Mouse (Mus musculus): ENCODE results near the gene Cbln1. TPM values are rescaled to one million over a fixed set of nuclear protein-coding genes. Genes with fewer than 3 reads are reported as not detected.

Cbln1 gene
- total RNA-seq, 1 experiment from 2014 or later: 0.52 TPM

DNA sequence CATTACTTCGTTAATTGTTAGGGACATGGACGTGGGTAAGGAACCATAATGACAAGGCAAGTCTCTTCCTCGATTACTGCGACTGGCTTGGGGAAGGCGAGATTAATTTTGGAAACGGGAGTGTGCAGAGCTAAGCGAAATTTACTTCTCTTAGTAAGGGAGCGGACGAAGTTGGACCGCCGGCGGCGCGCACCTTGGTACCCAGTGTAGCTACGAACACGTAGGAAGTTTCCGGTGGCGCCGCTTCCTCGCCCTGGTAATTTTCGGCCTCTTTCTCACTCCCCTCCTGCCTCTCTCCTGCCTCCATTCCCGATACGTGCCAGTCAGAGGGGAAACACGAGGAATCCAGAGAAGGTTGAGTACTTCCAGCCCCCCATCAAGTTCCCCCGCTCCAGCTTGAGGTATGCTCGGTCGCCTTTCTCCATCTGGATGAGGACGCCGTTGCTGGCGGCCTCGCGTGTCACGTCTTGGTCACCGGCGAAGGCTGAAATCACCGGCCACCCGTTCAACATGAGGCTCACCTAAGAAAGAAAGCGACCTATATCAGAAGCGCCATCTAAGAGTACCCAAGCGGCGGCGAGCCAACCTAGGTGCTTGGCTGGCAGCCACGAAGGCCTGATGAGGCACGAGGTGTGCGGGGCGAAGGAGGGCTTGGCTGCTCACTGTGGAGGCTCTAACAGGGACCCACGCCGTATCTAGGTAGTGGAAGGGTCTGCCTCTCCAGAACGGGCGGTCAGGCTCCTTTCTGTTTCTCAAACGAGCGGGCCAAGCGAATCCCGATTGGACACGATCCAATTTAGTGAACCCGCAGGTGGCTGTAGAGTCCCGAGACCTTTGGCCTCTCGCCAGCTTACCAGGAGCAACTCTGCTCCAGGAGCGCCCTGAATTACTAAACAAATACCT is 2.2 kb downstream of the Cbln1 start:
- no peak for DNase-seq

DNA sequence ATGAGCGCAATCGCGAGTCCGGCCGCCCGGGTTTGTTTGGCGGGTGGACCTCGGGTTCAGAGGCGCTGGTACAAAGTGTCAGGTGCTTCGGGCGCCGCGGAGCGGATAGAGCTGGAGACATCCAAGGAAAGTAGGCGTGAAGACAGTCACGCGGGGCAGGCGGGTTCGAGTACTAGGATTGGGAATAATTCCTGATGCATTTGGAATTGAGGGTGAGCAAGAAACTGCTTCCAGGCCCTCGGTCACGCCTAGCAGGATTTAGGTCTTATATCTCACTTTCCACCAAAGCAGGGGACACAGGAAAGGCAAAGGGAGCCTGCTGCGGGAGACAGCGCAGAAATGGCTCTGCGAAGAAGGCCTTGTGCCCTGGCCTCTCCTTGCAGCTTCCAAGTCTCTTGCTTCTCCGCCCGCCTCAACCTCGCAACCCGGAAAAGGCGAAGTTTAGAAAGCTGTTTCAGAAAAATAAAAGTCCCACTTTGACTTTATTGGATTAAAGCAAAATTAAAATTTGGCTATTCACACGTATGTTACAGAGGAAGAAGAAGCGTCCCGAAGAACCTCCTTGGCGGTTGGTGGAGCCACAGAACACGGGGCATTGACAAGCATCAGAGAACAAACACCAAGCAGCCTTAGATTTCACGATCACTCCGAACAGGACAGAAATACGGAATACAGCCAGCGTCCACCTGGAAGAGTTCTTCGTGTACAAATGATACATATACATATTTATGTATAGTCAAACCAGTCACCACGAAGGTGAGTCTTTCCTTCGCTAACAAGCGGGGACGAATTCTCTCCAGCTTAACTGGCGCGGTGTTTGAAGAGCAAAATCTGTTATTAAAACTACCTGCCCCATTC is 3.2 kb downstream of the Cbln1 start:
- DNase-seq: no peak

DNA sequence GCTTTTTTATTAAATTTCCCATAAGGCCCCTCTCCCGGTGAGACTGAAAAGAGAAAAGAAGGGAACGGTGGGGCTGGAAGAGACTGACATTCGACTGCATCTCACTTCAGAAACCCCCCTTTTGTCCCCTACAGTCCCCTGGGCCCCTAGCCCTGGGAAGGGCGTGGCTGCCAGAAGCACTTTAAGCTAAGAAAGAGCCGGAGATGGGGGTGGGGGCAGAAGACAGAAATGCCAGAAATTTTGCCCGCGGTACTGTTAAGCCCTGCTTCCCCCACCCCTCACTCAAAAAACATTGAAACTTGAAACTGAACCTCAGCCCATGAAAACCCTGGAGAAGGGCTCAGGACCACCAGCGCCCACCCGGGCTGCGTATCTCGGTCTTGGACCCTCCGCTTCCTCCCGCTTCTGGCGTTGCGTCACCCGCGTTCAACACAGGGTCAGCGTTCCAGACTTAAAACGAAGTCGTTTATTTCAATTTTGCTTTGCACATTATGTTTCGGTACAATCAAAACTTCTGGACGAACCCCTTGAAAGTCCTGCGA is 3.9 kb downstream of the Cbln1 start:
- DNase-seq: no peak

DNA sequence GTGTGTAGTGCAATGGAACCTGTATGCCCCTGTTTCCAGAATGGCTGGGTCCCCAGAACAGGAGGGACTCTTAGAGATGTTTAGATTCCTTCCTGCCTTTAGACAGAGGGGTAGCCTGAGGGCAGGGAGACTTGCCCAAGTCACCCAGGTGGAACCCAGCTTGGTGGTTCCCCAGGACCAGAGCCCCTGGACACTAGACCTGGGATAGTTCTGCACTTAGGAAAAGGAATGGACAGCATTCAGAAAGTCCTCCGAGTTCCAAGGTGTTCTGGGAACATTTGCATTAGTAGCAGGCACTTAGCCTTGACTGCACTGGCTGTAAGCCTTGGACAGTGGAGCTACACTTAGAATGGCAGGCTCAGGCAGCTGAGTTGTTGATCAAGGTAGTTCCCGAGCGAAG is 4.5 kb downstream of the Cbln1 start:
- DNase-seq: no peak

DNA sequence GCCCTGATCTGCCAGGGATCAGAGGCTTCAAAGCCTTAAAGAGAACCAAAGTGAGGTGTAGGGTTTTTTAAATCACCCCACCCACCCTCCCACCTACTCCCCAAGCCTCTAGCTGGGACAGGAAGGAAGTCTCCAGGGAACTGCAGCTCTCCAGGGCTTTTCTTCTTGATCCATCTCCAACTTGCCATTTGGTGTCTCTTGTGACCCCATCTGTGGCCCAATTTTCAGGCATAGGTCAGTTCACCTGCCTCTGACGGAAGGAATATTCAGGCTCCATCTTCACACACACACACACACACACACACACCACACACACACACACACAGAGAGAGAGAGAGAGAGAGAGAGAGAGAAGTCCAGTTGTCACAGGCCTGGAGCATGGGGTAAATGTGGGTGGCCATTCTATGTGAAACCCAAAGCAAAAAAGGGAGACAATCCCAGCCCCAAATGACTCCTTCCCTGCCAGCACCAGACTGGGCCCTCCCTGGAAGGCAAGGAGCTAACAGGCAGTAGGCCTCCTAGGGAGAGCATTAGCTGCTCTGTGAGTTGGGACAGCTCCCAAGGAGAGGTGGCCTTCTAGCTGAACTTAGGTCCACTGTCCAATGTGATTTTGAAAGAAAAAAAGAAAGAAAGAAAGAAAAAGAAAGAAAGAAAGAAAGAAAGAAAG is 5.3 kb downstream of the Cbln1 start:
- no peak for DNase-seq

DNA sequence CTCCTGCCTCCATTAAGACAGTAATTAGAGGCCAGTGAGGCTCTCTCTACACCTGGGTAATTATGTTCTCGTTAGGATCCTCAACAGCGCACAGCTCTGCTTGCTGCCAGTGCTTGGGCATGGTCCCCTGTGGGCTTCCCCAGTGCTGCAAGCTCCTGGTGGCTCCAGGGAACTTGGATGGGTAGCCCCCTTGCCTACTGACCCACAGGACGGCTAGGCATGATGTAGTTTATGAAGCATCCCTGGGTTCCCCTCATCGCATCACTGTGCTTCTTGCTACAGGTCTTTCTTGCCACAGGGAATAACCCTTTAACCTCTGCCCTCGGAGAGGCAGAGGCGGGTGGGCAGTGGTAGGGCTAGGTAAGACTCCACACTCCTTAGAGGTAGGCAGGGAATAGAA is 6.1 kb downstream of the Cbln1 start:
- no peak for DNase-seq

DNA sequence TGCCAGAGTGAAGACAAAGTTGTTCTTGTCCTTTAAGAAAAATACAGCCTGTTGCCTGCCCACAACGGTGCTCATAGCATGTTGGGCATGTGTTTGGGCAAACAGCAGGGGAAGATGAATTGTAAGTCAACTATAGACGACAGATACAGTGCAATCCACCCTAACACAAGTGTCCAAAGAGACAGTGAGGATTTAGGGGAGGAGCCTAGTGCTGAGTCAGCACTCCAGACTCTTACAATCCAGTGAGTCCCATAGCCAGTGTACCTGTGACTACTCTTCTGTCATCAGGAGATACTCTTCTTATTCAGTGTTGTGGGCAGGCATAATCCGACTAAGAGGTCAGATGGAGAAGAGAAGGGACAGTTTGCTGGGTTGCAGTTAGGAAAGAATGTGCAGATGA is 8.0 kb downstream of the Cbln1 start:
- DNase-seq: no peak

DNA sequence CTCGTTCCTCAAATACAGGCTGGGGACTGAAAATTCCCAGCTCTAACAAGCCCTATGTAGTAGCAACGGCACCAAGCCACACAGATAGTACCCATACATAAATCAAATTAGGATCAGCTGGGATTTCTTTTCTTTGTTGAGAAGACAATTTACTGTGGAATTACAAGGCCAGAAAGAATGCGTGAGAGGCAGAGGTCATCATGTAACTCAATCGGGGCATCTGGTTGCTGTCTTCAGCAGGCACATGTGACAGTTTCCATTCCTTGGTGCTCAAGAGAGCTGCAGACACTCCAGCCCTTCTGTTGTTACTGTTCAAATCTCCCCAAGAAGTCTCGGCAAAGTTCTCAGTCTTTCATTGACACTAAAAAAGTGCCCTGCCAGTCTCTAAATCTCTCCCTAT is 10.6 kb downstream of the Cbln1 start:
- DNase-seq: no peak

DNA sequence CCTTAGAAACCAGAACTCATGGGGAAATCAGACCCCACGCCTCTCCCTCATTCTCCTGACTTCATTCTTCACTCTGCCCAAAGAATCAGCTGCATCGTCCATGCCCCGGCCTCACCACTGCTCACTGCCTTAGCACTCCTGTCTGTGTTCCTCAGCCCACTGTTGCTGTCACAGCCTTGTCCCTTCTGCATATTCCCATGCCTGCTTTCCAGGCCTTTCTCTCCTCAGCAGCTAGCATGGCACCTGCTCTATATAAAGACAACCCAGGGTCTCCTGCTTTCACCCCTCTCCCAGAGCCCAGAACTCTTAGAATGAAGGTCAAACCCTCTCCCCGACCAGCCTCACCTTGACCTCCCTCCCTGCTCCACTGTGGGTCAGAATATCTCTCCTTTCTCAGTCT is 15.5 kb downstream of the Cbln1 start:
- no peak for DNase-seq

DNA sequence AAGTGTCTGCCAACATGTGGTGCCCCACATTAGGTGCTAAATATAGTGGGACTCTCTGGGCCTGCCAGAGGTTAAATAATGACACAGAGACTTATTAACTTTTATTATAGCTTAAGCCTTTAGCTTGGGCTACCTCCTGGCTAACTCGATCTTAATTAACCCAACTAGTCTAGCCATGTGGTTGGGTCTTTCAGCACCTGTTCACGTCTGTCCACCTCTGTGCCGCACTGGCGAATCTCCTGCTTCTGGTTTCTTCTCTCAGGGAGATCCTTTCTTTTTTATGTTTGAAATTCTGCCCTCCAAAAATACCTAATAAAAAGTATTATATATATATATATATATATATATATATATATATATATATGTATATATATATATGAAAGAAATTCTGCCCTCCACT is 19.6 kb downstream of the Cbln1 start:
- DNase-seq: no peak

DNA sequence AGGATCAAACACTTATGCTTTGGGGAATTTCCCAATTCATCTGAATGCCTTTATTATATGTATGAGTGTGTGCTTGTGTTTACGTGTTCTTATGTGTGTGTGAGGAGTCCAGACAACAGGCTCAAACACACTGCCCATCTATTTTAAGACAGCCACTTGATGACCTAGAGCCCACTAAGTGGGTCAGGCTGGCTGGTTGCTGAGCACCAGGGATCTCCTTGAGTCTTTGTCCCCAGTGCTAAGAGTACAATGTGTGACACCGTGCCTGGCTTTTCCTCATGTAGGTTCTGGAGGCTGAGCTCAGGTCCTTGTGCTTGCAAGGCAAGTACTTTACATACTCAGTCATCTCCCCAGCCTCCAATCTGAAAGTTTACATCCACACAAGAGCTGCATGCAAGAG is 20.7 kb downstream of the Cbln1 start:
- no peak for DNase-seq

DNA sequence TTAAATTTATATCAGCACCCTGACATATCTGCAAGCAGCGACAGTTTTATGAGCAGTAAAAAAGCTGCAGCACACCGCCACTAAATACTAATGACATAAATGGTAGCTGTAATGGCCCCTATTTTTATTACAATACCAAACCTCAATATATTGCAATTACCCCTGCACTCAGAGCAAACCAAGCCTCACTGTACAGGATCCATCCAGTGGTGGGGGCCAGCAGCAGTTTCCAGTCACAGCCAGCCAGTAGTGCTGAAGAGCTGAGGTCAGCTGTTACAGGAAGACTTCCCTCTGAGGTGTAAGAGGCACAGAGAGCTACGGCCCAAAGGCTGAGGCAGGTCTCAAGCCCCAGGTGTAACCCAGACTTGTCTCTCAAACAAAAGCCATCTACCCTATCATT is 37.8 kb downstream of the Cbln1 start:
- DNase-seq: no peak

DNA sequence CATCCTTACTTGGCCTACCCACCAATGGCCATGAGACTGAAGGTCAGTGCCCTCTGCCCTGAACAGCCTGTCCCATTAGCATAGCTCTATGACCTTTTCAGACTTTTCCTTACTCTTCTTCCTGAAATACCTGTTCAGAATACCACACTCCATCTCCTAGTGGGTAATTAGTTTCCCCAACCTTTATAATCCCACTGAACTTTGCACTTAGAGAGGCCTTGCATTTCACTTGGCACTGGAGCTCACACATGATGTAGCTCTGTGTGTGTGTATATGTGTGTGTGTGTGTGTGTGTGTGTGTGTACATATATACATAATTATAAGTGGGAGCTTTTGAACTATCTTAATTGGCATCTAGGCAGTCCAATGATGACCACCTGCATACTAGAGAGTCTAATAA is 45.2 kb downstream of the Cbln1 start:
- no peak for DNase-seq

DNA sequence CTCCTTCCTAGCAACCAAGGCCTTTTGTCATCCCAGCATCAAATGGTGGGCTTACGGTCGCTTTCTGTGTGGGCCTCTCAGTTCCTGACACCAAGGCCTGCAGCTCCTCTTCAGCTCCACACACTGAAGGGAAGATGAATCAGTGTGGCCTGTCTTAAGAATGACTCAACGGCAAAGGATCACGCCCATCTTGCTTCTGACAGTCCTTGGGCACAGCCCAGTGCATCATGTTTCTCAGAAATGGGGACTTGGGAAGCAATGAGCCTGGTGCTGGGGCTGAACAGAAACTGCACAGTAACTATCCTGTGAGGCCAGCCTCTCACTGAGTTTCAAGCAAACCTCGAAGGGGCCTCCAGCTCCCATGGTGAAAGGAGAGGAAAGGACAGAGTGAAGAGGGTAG is 47.7 kb downstream of the Cbln1 start:
- DNase-seq: peak; percentile 9

DNA sequence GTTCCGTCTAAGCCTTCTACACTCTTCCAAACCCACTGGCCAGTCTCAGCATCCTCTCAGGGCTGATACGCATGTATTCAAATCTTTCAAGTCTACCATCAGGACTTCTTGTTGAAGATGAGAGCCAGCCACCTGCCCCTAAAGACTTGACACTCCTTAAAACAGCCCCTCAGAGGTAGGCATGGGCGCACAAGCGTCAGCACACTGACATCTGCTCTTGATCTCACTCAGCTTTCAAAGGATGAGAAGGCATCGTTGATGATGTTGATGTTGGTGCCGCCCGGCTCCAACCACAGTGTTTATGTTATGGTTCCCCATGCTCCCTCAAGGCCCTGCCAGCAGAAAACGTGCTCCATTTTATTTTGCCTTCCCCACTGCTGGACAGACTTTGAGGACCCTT is 50.7 kb downstream of the Cbln1 start:
- DNase-seq: no peak

Other genes starting within 250 kb of the Cbln1 start
- gene 4933402J07Rik, start 91.2 kb upstream of the Cbln1 start, total RNA-seq (2021): not detected in 2 replicates

Measured in adrenal gland, postnatal 14 days (tissue).